ENCODE assay signal across 1 mouse cellular context in genomic region chr7:128403128-128403527, GRCm38 (mm10).
A peak's percentile ranks its signal among the peaks of the same experiment; 100 is the strongest.
TF ChIP-seq lines count a peak whose summit lies in the region.

No protein-coding gene starts in this region.

TF ChIP-seq in MEL, 35 proteins besides CTCF, POLR2A, EP300 and RAD21:
- TF ChIP-seq GATA1 (IDR thresholded peaks at IDR 0.05; ENCODE audit: low read depth, low read length) (0 out of 2 replicates have a peak, but pooled peaks have one; percentile 6), MYC (IDR thresholded peaks at IDR 0.05; ENCODE audit: low read depth, low read length) (no peak), ZNF384 (IDR thresholded peaks at IDR 0.05; ENCODE audit: low read depth, low read length) (peak; percentile 25; the same call in 1 of the 2 replicates), ETS1 (IDR thresholded peaks at IDR 0.05; ENCODE audit: low read depth, low read length) (peak; percentile 31; the same call in 1 of the 2 replicates), TAL1 (IDR thresholded peaks at IDR 0.05; ENCODE audit: low read length) (no peak)
